25 mouse cellular contexts compared by ENCODE assay signal in genomic region chr6:81651856-81652255, GRCm38 (mm10).
DNase-seq lines count a peak whose midpoint lies in the region; ATAC-seq and TF ChIP-seq lines count a peak whose summit lies in the region.
"Had no signal": no experiment of that assay in that cellular context is flagged by ENCODE, and none has a peak within 500 bp of the region (broad histone marks: within the 10 kb centered on the region; RNA-seq: fewer than 3 reads in every experiment).

No protein-coding gene starts in this region.

- TF ChIP-seq CTCF in liver, adult 2 months (IDR thresholded peaks at IDR 0.05; ENCODE audit: low read depth, low read length) = no peak
- no peak for TF ChIP-seq CTCF in liver, postnatal 0 days (IDR thresholded peaks at IDR 0.05; ENCODE audit: low read depth)

- no peak overlapping the region for H3K27ac ChIP-seq in liver, adult 2 months (replicated peaks; ENCODE audit: insufficient read depth, low read depth, low read length)
- no peak overlapping the region for H3K27ac ChIP-seq in liver, postnatal 0 days (ENCODE audit: low read depth)
- H3K27ac ChIP-seq: embryonic facial prominence, embryonic 12.5 days; embryonic facial prominence, embryonic 15.5 days; heart, adult 2 months; heart, embryonic 10.5 days; heart, embryonic 13.5 days; hindbrain, embryonic 14.5 days; hindbrain, postnatal 0 days had no signal

- H3K79me2 ChIP-seq in liver, adult 2 months (ENCODE audit: control insufficient read depth, insufficient read depth, low read length) = no peaks in the 10 kb centered on the region

- ATAC-seq in liver, postnatal 0 days = no peak
- ATAC-seq: CD4-positive, CD25-positive, alpha-beta regulatory T cell, adult 4 months; forebrain, embryonic 14.5 days; hindbrain, postnatal 0 days; inflammation-experienced regulatory T-cells, adult 6 months; intestine, embryonic 16.5 days had no signal

- DNase-seq in liver, adult 2 months (ENCODE audit: extremely low read depth, low read depth, low spot score) = peak; percentile 96
- no peak for DNase-seq in liver, postnatal 0 days
- DNase-seq in adrenal gland, postnatal 10 days = peak; percentile 56
- peak; percentile 19 for DNase-seq in adrenal gland, postnatal 25 days
- no peak for DNase-seq in frontal cortex, adult 2 months (ENCODE audit: extremely low spot score in 1 of 2, low spot score in 1 of 2)
- DNase-seq in spleen, adult 12 weeks (ENCODE audit: low spot score) = no peak
- DNase-seq: cerebellum, adult 11 months; cerebellum, adult 2 months; cerebellum, adult 9-11 months; cerebellum, postnatal 25 days; gastrocnemius, postnatal 10 days; gastrocnemius, postnatal 36 days; heart, adult 2 months; heart, postnatal 14 days; heart, postnatal 4 days had no signal

- H3K36me3 ChIP-seq in liver, adult 2 months (ENCODE audit: control insufficient read depth, insufficient read depth, low read length) = no peaks in the 10 kb centered on the region
- H3K36me3 ChIP-seq in liver, postnatal 0 days (replicated peaks; ENCODE audit: insufficient read depth, low read length) = no peaks in the 10 kb centered on the region
- H3K36me3 ChIP-seq: embryonic facial prominence, embryonic 12.5 days; embryonic facial prominence, embryonic 15.5 days; heart, embryonic 10.5 days; heart, embryonic 13.5 days had no signal

- H3K27me3 ChIP-seq in liver, adult 2 months (ENCODE audit: control insufficient read depth, insufficient read depth, low read length) = no peaks in the 10 kb centered on the region
- no peaks in the 10 kb centered on the region for H3K27me3 ChIP-seq in liver, postnatal 0 days (ENCODE audit: insufficient read depth, low read length)
- H3K27me3 ChIP-seq: embryonic facial prominence, embryonic 12.5 days; embryonic facial prominence, embryonic 15.5 days; heart, embryonic 13.5 days had no signal

- no peak for TF ChIP-seq EP300 in liver, postnatal 0 days (IDR thresholded peaks at IDR 0.05; ENCODE audit: low read depth)

- H3K4me3 ChIP-seq in liver, adult 2 months (ENCODE audit: insufficient read depth, low read depth, low read length) = no peak overlapping the region
- no peak overlapping the region for H3K4me3 ChIP-seq in liver, postnatal 0 days (ENCODE audit: low read depth, low read length)
- H3K4me3 ChIP-seq: embryonic facial prominence, embryonic 12.5 days; embryonic facial prominence, embryonic 15.5 days; heart, adult 2 months; heart, embryonic 10.5 days; heart, embryonic 13.5 days had no signal

- TF ChIP-seq POLR2A in liver, adult 2 months (IDR thresholded peaks at IDR 0.05; ENCODE audit: extremely low read depth, insufficient read depth, low read length) = no peak

- no peaks in the 10 kb centered on the region for H3K9me3 ChIP-seq in liver, postnatal 0 days (ENCODE audit: low read length)
- H3K9me3 ChIP-seq: embryonic facial prominence, embryonic 12.5 days; embryonic facial prominence, embryonic 15.5 days; heart, embryonic 10.5 days; heart, embryonic 13.5 days had no signal

- 11% methylated on average over 2 of the region's 2 CpGs for WGBS in liver, adult 2 months
- WGBS in liver, postnatal 0 days (ENCODE audit: insufficient replicate concordance) = 44% methylated on average over 2 of the region's 2 CpGs

- H3K9ac ChIP-seq in liver, adult 2 months (ENCODE audit: low read depth, low read length) = no peak overlapping the region
- H3K9ac ChIP-seq in liver, postnatal 0 days (replicated peaks) = no peak overlapping the region
- H3K9ac ChIP-seq: embryonic facial prominence, embryonic 12.5 days; embryonic facial prominence, embryonic 15.5 days; heart, embryonic 13.5 days; hindbrain, embryonic 14.5 days had no signal

- peaks cover 9% of the 10 kb centered on the region; the same call in 1 of the 2 replicates for H3K4me1 ChIP-seq in liver, adult 2 months (ENCODE audit: control insufficient read depth, insufficient read depth, low read length)
- H3K4me1 ChIP-seq in liver, postnatal 0 days (ENCODE audit: insufficient read depth) = no peaks in the 10 kb centered on the region
- H3K4me1 ChIP-seq: embryonic facial prominence, embryonic 12.5 days; embryonic facial prominence, embryonic 15.5 days; heart, embryonic 10.5 days; heart, embryonic 13.5 days had no signal

- H3K4me2 ChIP-seq in liver, postnatal 0 days (ENCODE audit: low read depth, low read length) = no peak overlapping the region
- H3K4me2 ChIP-seq: embryonic facial prominence, embryonic 12.5 days; embryonic facial prominence, embryonic 15.5 days; heart, embryonic 13.5 days; hindbrain, embryonic 14.5 days had no signal

Comparison
In these comparisons a context has a peak if more than half of its experiments do, and no peak if none do; other contexts are left out.
1. DNase-seq: peak in liver, adult 2 months (single experiment), adrenal gland, postnatal 10 days (single experiment) and adrenal gland, postnatal 25 days (single experiment); none in liver, postnatal 0 days (single experiment), frontal cortex, adult 2 months (0 of 2) and spleen, adult 12 weeks (single experiment).